Mouse (Mus musculus) myocyte (in vitro differentiated cells): ENCODE measurements around the gene Tarbp1. TPM values are rescaled to one million over a fixed set of nuclear protein-coding genes. Genes with fewer than 3 reads are reported as not detected.
"Not testable (repeated sequence)": the region's sequence is repeated elsewhere in the genome, so short reads cannot be mapped to it uniquely, and the experiment has no call there.

Experiments
- H3K27me3 ChIP-seq: one replicate; pipeline ENCODE4 v1.6.1; 2011; ENCODE audit not compliant: control insufficient read depth, insufficient read depth, insufficient read length
- H3K36me3 ChIP-seq: one replicate; pipeline ENCODE4 v1.6.1; 2011; ENCODE audit not compliant: control insufficient read depth, insufficient read depth
- H3K4me2 ChIP-seq: one replicate; pipeline ENCODE4 v1.6.1; 2011; ENCODE audit warnings: low read depth, control low read depth
- H3K4me3 ChIP-seq: one replicate; pipeline ENCODE4 v1.5.1; 2011; ENCODE audit warnings: mild to moderate bottlenecking, control low read depth, moderate library complexity
- H3K79me2 ChIP-seq: one replicate; pipeline ENCODE4 v1.6.1; 2011; ENCODE audit not compliant: control insufficient read depth, insufficient read depth
- H3ac ChIP-seq: one replicate; pipeline ENCODE4 v1.6.1; 2011; ENCODE audit not compliant: control insufficient read depth, insufficient read length
- CEBPB ChIP-seq: IDR thresholded peaks from 2 replicates; pipeline ENCODE4 v1.6.1; 2011; ENCODE audit warnings: mild to moderate bottlenecking, moderate library complexity; ENCODE audit not compliant: poor library complexity, insufficient read depth, severe bottlenecking
- E2F4 ChIP-seq: IDR thresholded peaks from one replicate; pipeline ENCODE4 v1.6.1; 2011; ENCODE audit warnings: mild to moderate bottlenecking, control low read depth, moderate library complexity; ENCODE audit not compliant: insufficient read depth
- MAX ChIP-seq: IDR thresholded peaks from one replicate; pipeline ENCODE4 v1.6.1; 2011; ENCODE audit warnings: low read depth, mild to moderate bottlenecking, control low read depth
- MYOD1 ChIP-seq, 3 experiments: IDR thresholded peaks; one replicate each; pipeline ENCODE4 v1.6.1; 2011; ENCODE audit warnings: control low read depth in 2 of 3, low read depth in 2 of 3, mild to moderate bottlenecking in 2 of 3, moderate library complexity in 1 of 3; ENCODE audit not compliant: insufficient read length in 2 of 3, control insufficient read depth in 1 of 3
- MYOG ChIP-seq, 3 experiments: IDR thresholded peaks; one replicate each; pipeline ENCODE4 v1.6.1; 2011; ENCODE audit warnings: control low read depth in 2 of 3, low read depth in 2 of 3, mild to moderate bottlenecking in 2 of 3; ENCODE audit not compliant: insufficient read length in 2 of 3, control insufficient read depth in 1 of 3, insufficient read depth in 1 of 3
- POLR2A ChIP-seq: IDR thresholded peaks from one replicate; pipeline ENCODE4 v1.6.1; 2011; ENCODE audit warnings: low read depth, mild to moderate bottlenecking, control low read depth, moderate library complexity; ENCODE audit not compliant: insufficient read length
- POLR2AphosphoS2 ChIP-seq: IDR thresholded peaks from one replicate; pipeline ENCODE4 v1.6.1; 2011; ENCODE audit warnings: low read depth, control low read depth; ENCODE audit not compliant: insufficient read length
- REST ChIP-seq: IDR thresholded peaks from one replicate; pipeline ENCODE4 v1.6.1; 2011; ENCODE audit warnings: mild to moderate bottlenecking, control low read depth, moderate library complexity; ENCODE audit not compliant: insufficient read depth, insufficient read length
- SRF ChIP-seq: IDR thresholded peaks from one replicate; pipeline ENCODE4 v1.6.1; 2011; ENCODE audit warnings: low read depth; ENCODE audit not compliant: control insufficient read depth, insufficient read length
- TCF12 ChIP-seq: IDR thresholded peaks from one replicate; pipeline ENCODE4 v1.6.1; 2011; ENCODE audit warnings: mild to moderate bottlenecking, control low read depth; ENCODE audit not compliant: poor library complexity, insufficient read depth, severe bottlenecking
- TCF3 ChIP-seq: IDR thresholded peaks from one replicate; pipeline ENCODE4 v1.6.1; 2011; ENCODE audit warnings: low read depth, control low read depth; ENCODE audit not compliant: insufficient read length
- USF1 ChIP-seq: IDR thresholded peaks from one replicate; pipeline ENCODE4 v1.6.1; 2011; ENCODE audit warnings: low read depth, mild to moderate bottlenecking, control low read depth, moderate library complexity
- polyA plus RNA-seq: library from polyadenylated mRNA; unstranded; fragments of >200 nt; fragmentation: generic; extraction: Trizol; gene quantifications from one replicate; pipeline ENCODE4 v1.2.1, GENCODE M21; 2012; ENCODE audit warnings: missing spikeins

The Tarbp1 gene
- polyA plus RNA-seq, 1 experiment: 1.7 TPM

GRCm38 (mm10) chr8:126478714-126479113 is 3.8 kb upstream of the Tarbp1 start:
- H3ac ChIP-seq: no peak overlapping the region
- TF ChIP-seq MYOD1 (IDR thresholded peaks at IDR 0.05; ENCODE audit: control insufficient read depth in 1 of 3, insufficient read length in 2 of 3, low read depth in 2 of 3) (no peak), POLR2A (no peak), USF1 (no peak), MYOG (IDR thresholded peaks at IDR 0.05; ENCODE audit: control insufficient read depth in 1 of 3, insufficient read depth in 1 of 3, insufficient read length in 2 of 3, low read depth in 2 of 3) (no peak), MAX (no peak), TCF12 (no peak), CEBPB (no peak), SRF (no peak), E2F4 (no peak), REST (no peak), TCF3 (no peak), POLR2AphosphoS2 (no peak)
- no peaks in the 10 kb centered on the region for H3K79me2 ChIP-seq
- no peaks in the 10 kb centered on the region for H3K27me3 ChIP-seq
- H3K4me2 ChIP-seq: no peak overlapping the region
- H3K4me3 ChIP-seq: no peak overlapping the region
- H3K36me3 ChIP-seq: no peaks in the 10 kb centered on the region

DNA sequence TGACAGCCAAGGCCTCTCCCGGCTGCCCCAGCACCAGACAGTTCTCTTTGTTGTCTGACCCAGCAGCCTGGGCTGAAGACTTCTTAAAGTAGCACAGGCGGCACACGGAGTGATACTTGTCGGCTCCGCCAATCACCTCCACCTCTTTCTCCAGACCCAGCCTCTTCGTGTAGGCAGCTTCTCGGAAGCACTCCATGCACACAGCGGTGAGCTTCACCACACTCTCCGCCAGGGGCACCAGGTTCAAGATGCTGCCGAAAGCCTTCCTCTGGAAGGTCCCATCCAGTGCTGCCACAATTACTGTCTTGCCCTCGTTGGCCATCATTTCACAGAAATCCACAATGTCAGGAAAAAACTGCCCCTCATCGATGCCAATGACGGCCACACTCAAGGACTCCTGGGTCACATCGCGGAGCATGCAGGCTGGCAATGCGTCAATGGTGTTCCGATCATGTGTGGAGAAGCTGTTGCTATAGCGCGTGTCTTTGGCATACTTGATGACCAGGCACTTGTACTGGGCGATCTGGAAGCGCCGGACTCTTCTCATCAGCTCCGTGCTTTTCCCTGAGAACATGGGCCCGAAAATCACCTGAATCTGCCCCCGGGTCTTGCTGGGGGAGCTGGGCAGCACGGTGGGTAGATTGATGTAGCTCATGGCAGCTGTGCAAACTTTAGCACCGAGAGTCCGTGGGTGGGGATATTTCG is 1.4 kb upstream of the Tarbp1 start:
- H3K36me3 ChIP-seq, H3K4me2 ChIP-seq: not testable (repeated sequence)

DNA sequence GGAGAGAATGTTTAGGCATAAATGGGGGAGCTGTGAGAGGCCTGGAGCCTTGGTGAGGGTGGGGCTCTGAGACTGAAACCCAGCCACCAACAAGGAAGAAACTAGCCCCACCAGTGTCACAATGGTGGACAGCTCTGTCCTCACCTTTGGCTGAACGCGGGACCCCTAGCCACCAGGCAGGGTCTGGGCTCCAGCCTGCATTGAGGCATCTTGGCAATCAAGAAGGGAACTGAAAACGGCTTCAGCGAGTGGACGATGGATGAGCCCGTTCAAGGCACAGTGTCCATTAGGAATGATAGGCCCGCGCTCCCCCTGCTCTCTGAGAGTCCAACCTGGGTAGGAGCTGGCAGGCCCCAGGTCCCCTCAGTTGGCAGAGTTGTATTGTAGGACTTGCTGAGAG is 873 bp upstream of the Tarbp1 start:
- H3K4me3 ChIP-seq, H3K4me2 ChIP-seq, H3ac ChIP-seq, H3K79me2 ChIP-seq, H3K36me3 ChIP-seq, H3K27me3 ChIP-seq: not testable (repeated sequence)

More for the DNA sequence above, 1.4 kb upstream of the Tarbp1 start:
- H3K79me2 ChIP-seq, H3K27me3 ChIP-seq, H3ac ChIP-seq, H3K4me3 ChIP-seq: not testable (repeated sequence)

- Histone ChIP-seq H3ac (peak overlapping the region; percentile 74), H3K4me2 (peak overlapping the region; percentile 97), H3K27me3 (no peaks in the 10 kb centered on the region), H3K79me2 (no peaks in the 10 kb centered on the region), H3K36me3 (peaks cover 4% of the 10 kb centered on the region), H3K4me3 (peak overlapping the region; percentile 31)
- TF ChIP-seq TCF3: no peak
- TF ChIP-seq REST: no peak
- no peak for TF ChIP-seq MYOG (IDR thresholded peaks at IDR 0.05; ENCODE audit: control insufficient read depth in 1 of 3, insufficient read depth in 1 of 3, insufficient read length in 2 of 3, low read depth in 2 of 3)
- peak; percentile 6 for TF ChIP-seq USF1
These were observed 1.0 kb downstream of the Tarbp1 start for GRCm38 (mm10) chr8:126473802-126474298.

- Histone ChIP-seq H3K27me3 (no peaks in the 10 kb centered on the region), H3K79me2 (no peaks in the 10 kb centered on the region), H3K4me2 (no peak overlapping the region), H3ac (no peak overlapping the region), H3K36me3 (peaks cover 3% of the 10 kb centered on the region), H3K4me3 (no peak overlapping the region)
- no peak for TF ChIP-seq MAX
- no peak for TF ChIP-seq CEBPB
- TF ChIP-seq USF1: no peak
These were observed 10.8 kb downstream of the Tarbp1 start for GRCm38 (mm10) chr8:126464071-126464470.

DNA sequence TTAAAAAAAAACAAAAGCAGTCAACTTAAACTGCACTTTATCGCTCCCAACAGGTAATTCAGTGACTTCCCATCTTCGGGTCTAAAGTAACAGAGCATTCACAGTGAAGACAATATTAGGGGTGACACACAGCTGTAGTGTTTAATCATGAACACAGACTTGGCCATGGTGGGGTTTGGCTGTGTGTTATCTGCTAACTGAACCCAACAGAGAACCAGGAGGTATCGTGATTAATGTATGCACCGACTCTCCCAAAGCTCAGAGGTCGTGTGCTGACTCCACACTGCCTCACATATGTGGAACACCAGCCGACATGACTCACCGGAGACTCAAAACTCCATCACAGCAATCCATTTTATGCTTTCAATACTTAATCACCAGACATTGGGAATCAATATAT is 13.1 kb downstream of the Tarbp1 start:
- TF ChIP-seq POLR2AphosphoS2: no peak
- TF ChIP-seq MYOG (IDR thresholded peaks at IDR 0.05; ENCODE audit: control insufficient read depth in 1 of 3, insufficient read depth in 1 of 3, insufficient read length in 2 of 3, low read depth in 2 of 3): no peak
- TF ChIP-seq POLR2A: no peak
- TF ChIP-seq MYOD1 (IDR thresholded peaks at IDR 0.05; ENCODE audit: control insufficient read depth in 1 of 3, insufficient read length in 2 of 3, low read depth in 2 of 3): no peak
- no peak for TF ChIP-seq TCF3
- TF ChIP-seq MAX: no peak
- no peak for TF ChIP-seq SRF
- no peak for TF ChIP-seq TCF12
- TF ChIP-seq E2F4: no peak
- no peak for TF ChIP-seq USF1
- TF ChIP-seq REST: no peak
- no peak for TF ChIP-seq CEBPB
- no peak overlapping the region for H3ac ChIP-seq
- no peaks in the 10 kb centered on the region for H3K79me2 ChIP-seq
- H3K4me2 ChIP-seq: no peak overlapping the region
- no peaks in the 10 kb centered on the region for H3K36me3 ChIP-seq
- H3K27me3 ChIP-seq: no peaks in the 10 kb centered on the region
- no peak overlapping the region for H3K4me3 ChIP-seq
